Comparison of ENCODE assay signal across 8 mouse cellular contexts in the genomic region with DNA sequence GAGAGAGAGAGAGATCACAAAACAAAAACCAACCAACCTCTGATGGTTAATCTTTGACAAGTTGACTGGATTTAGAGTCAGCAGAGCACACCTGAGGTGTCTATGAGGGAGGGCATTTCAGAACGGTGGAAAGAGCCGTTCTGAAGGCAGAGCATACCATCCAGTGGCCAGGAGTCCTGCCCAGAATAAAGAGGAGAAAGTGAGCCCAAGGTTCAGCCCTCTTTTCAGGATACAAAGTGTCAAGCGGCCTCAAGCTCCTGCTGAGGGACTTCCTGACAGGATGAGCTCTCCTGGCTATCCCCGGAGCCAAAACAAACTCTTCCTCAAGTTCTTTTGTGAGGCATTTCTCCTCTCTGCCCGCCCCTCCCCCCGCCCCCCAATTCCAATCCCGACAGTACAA. TPM values are rescaled to one million over a fixed set of nuclear protein-coding genes. Genes with fewer than 3 reads are reported as not detected.
DNase-seq lines count a peak whose midpoint lies in the region; ATAC-seq and TF ChIP-seq lines count a peak whose summit lies in the region.

No protein-coding gene starts in this region.

- TF ChIP-seq CTCF in midbrain, postnatal 0 days (IDR thresholded peaks at IDR 0.05): no peak

- no peak for DNase-seq in kidney, adult 9 months
- peak; percentile 22 for DNase-seq in kidney, postnatal 10 days
- DNase-seq in midbrain, postnatal 0 days (ENCODE audit: low spot score): no peak
- no peak for DNase-seq in adrenal gland, adult 2 months
- DNase-seq in ovary, postnatal 36 days (ENCODE audit: low spot score): no peak
- DNase-seq in right cerebral cortex, postnatal 25 days: no peak

- H3K4me2 ChIP-seq in kidney, embryonic 15.5 days: peak overlapping the region; percentile 64
- peak overlapping the region; percentile 64 for H3K4me2 ChIP-seq in embryonic facial prominence, embryonic 13.5 days
- peak overlapping the region; percentile 57 for H3K4me2 ChIP-seq in midbrain, postnatal 0 days (ENCODE audit: low read depth, low read length, poor library complexity, severe bottlenecking)

- no peak overlapping the region for H3K27ac ChIP-seq in kidney, embryonic 15.5 days
- H3K27ac ChIP-seq in embryonic facial prominence, embryonic 13.5 days: no peak overlapping the region
- H3K27ac ChIP-seq in midbrain, postnatal 0 days (ENCODE audit: low read depth, low read length): no peak overlapping the region

- no peaks in the 10 kb centered on the region for H3K27me3 ChIP-seq in kidney, embryonic 15.5 days
- H3K27me3 ChIP-seq in embryonic facial prominence, embryonic 13.5 days: no peaks in the 10 kb centered on the region
- H3K27me3 ChIP-seq in midbrain, postnatal 0 days (ENCODE audit: insufficient read depth, low read length): no peaks in the 10 kb centered on the region

- H3K4me3 ChIP-seq in kidney, embryonic 15.5 days (replicated peaks): peak overlapping the region; percentile 37
- peak overlapping the region; percentile 41 for H3K4me3 ChIP-seq in embryonic facial prominence, embryonic 13.5 days
- H3K4me3 ChIP-seq in midbrain, postnatal 0 days (ENCODE audit: low read depth, low read length): peak overlapping the region; percentile 33; the same call in 1 of the 2 replicates

- H3K9ac ChIP-seq in kidney, embryonic 15.5 days: peak overlapping the region; percentile 12; the same call in 1 of the 2 replicates
- peak overlapping the region; percentile 64 for H3K9ac ChIP-seq in embryonic facial prominence, embryonic 13.5 days
- H3K9ac ChIP-seq in midbrain, postnatal 0 days (replicated peaks; ENCODE audit: low read length, poor library complexity, severe bottlenecking): no peak overlapping the region

- 2% methylated on average over 7 of the region's 7 CpGs for WGBS in kidney, embryonic 15.5 days
- WGBS in embryonic facial prominence, embryonic 13.5 days: under 1% methylated on average over 7 of the region's 7 CpGs
- WGBS in midbrain, postnatal 0 days: 2% methylated on average over 7 of the region's 7 CpGs

- no peaks in the 10 kb centered on the region for H3K36me3 ChIP-seq in kidney, embryonic 15.5 days
- H3K36me3 ChIP-seq in embryonic facial prominence, embryonic 13.5 days: no peaks in the 10 kb centered on the region
- H3K36me3 ChIP-seq in midbrain, postnatal 0 days (ENCODE audit: insufficient read depth, low read length): no peaks in the 10 kb centered on the region

- ATAC-seq in kidney, embryonic 15.5 days (replicated peaks; ENCODE audit: low FRiP score): peak; percentile 64; the same call in 1 of the 2 replicates
- ATAC-seq in embryonic facial prominence, embryonic 13.5 days (ENCODE audit: insufficient number of reproducible peaks, insufficient read depth, low FRiP score, low TSS enrichment, low read depth): no peak
- ATAC-seq in midbrain, postnatal 0 days (ENCODE audit: low FRiP score): no peak

- H3K4me1 ChIP-seq in kidney, embryonic 15.5 days: peaks cover 14% of the 10 kb centered on the region
- H3K4me1 ChIP-seq in embryonic facial prominence, embryonic 13.5 days: peaks cover 9% of the 10 kb centered on the region; the same call in 1 of the 2 replicates
- no peaks in the 10 kb centered on the region for H3K4me1 ChIP-seq in midbrain, postnatal 0 days (ENCODE audit: insufficient read depth, low read length)

- no peaks in the 10 kb centered on the region for H3K9me3 ChIP-seq in kidney, embryonic 15.5 days (replicated peaks)
- H3K9me3 ChIP-seq in embryonic facial prominence, embryonic 13.5 days: no peaks in the 10 kb centered on the region
- H3K9me3 ChIP-seq in midbrain, postnatal 0 days (ENCODE audit: low read length): no peaks in the 10 kb centered on the region

RNA-seq across cellular contexts. Expression of gene Arid2, which starts 33.5 kb away (rescaled TPM):
- polyA plus RNA-seq in kidney, embryonic 15.5 days (2015; fragmentation: Nextera tagmentation; extraction: Ambion mirVana): 25.3 and 26.1 TPM in 2 replicates
- polyA plus RNA-seq in embryonic facial prominence, embryonic 13.5 days (2015; fragmentation: Nextera tagmentation; extraction: Ambion mirVana): 25.9 and 29.5 TPM in 2 replicates
- 40.8 and 55.6 TPM in 2 replicates for total RNA-seq in midbrain, postnatal 0 days (2014; rRNA removed)
- 9.5 and 11.2 TPM in 2 replicates for polyA plus RNA-seq in midbrain, postnatal 0 days (2015; fragmentation: Nextera tagmentation; extraction: Ambion mirVana)
- total RNA-seq in adrenal gland, adult 2 months (2021): 10 to 100 TPM; 32.0 to 32.2 TPM
- polyA plus RNA-seq in adrenal gland, adult 2 months (2012; rRNA removed): 11.8 and 14.5 TPM in 2 replicates
